Mouse (Mus musculus) heart, embryonic 10.5 days (tissue): ENCODE results near the gene Tnik. TPM values are rescaled to one million over a fixed set of nuclear protein-coding genes. Genes with fewer than 3 reads are reported as not detected.
A peak's percentile ranks its signal among the peaks of the same experiment; 100 is the strongest.

Experiments
- DNase-seq: peaks from one replicate; pipeline ENCODE4 v3.0.0-alpha.2; 2017; ENCODE audit warnings: low spot score
- H3K27ac ChIP-seq: fragments of 300-500 bp; sonication (generic); 2 replicates; pipeline ENCODE4 v1.5.1; 2016; ENCODE audit warnings: mild to moderate bottlenecking
- H3K27me3 ChIP-seq: fragments of 300-500 bp; sonication (generic); 2 replicates; pipeline ENCODE4 v1.6.1; 2016; ENCODE audit warnings: mild to moderate bottlenecking; ENCODE audit not compliant: poor library complexity, insufficient read depth, severe bottlenecking
- H3K36me3 ChIP-seq: fragments of 300-500 bp; sonication (generic); 2 replicates; pipeline ENCODE4 v1.6.1; 2016; ENCODE audit warnings: mild to moderate bottlenecking, moderate library complexity
- H3K4me1 ChIP-seq: fragments of 300-500 bp; sonication (generic); 2 replicates; pipeline ENCODE4 v1.6.1; 2016; ENCODE audit warnings: mild to moderate bottlenecking
- H3K4me3 ChIP-seq: fragments of 300-500 bp; sonication (generic); 2 replicates; pipeline ENCODE4 v1.5.1; 2016; ENCODE audit warnings: mild to moderate bottlenecking, moderate library complexity
- H3K9me3 ChIP-seq: fragments of 300-500 bp; sonication (generic); 2 replicates; pipeline ENCODE4 v1.6.1; 2016; ENCODE audit warnings: mild to moderate bottlenecking, moderate library complexity
- WGBS: fragments of 180-500 bp; shearing (Covaris S2); methylation state at CpG from one replicate; pipeline ENCODE4 v1.1.7; 2016; 5-methylcytosine and 5-hydroxymethylcytosine counted together
- polyA plus RNA-seq: library from polyadenylated mRNA; unstranded; fragments of >200 nt; fragmentation: Nextera tagmentation; extraction: Ambion mirVana; gene quantifications from 2 replicates; pipeline ENCODE4 v1.2.1, GENCODE M21; 2016

Tnik gene
- polyA plus RNA-seq, 1 experiment from 2014 or later = 5.9 TPM

GRCm38 (mm10) chr3:28340071-28340470 is 77.1 kb downstream of the Tnik start:
- WGBS = 75% methylated on average over 8 of the region's 8 CpGs
- Histone ChIP-seq H3K27me3 (no peaks in the 10 kb centered on the region), H3K9me3 (no peaks in the 10 kb centered on the region), H3K4me3 (no peak overlapping the region), H3K36me3 (no peaks in the 10 kb centered on the region), H3K4me1 (no peaks in the 10 kb centered on the region), H3K27ac (no peak overlapping the region)
- no peak for DNase-seq

GRCm38 (mm10) chr3:28343204-28343603 is 80.2 kb downstream of the Tnik start:
- H3K27ac ChIP-seq = no peak overlapping the region
- no peaks in the 10 kb centered on the region for H3K36me3 ChIP-seq
- H3K27me3 ChIP-seq = no peaks in the 10 kb centered on the region
- WGBS = 78% methylated on average over 3 of the region's 3 CpGs
- DNase-seq = no peak
- no peak overlapping the region for H3K4me3 ChIP-seq
- no peaks in the 10 kb centered on the region for H3K4me1 ChIP-seq
- H3K9me3 ChIP-seq = no peaks in the 10 kb centered on the region

GRCm38 (mm10) chr3:28343661-28344060 is 80.6 kb downstream of the Tnik start:
- Histone ChIP-seq H3K4me1 (no peaks in the 10 kb centered on the region), H3K9me3 (no peaks in the 10 kb centered on the region), H3K27me3 (no peaks in the 10 kb centered on the region), H3K36me3 (no peaks in the 10 kb centered on the region), H3K27ac (no peak overlapping the region), H3K4me3 (no peak overlapping the region)
- DNase-seq = no peak
- WGBS = 66% methylated on average over 2 of the region's 2 CpGs

- Histone ChIP-seq H3K27ac (no peak overlapping the region), H3K9me3 (no peaks in the 10 kb centered on the region), H3K4me3 (no peak overlapping the region), H3K4me1 (no peaks in the 10 kb centered on the region), H3K27me3 (no peaks in the 10 kb centered on the region), H3K36me3 (no peaks in the 10 kb centered on the region)
- 79% methylated on average over 1 of the region's 1 CpGs for WGBS
- DNase-seq = no peak
These were observed 82.4 kb downstream of the Tnik start for GRCm38 (mm10) chr3:28345446-28345845.

- Histone ChIP-seq H3K36me3 (no peaks in the 10 kb centered on the region), H3K27ac (no peak overlapping the region), H3K4me3 (no peak overlapping the region), H3K4me1 (no peaks in the 10 kb centered on the region), H3K27me3 (no peaks in the 10 kb centered on the region), H3K9me3 (no peaks in the 10 kb centered on the region)
- DNase-seq = no peak
- 86% methylated on average over 1 of the region's 1 CpGs for WGBS
These were observed 82.9 kb downstream of the Tnik start for GRCm38 (mm10) chr3:28345961-28346360.

GRCm38 (mm10) chr3:28346476-28346875 is 83.5 kb downstream of the Tnik start:
- H3K27me3 ChIP-seq = no peaks in the 10 kb centered on the region
- 85% methylated on average over 4 of the region's 4 CpGs for WGBS

GRCm38 (mm10) chr3:28348746-28349145 is 85.7 kb downstream of the Tnik start:
- WGBS = 78% methylated on average over 1 of the region's 1 CpGs
- H3K27ac ChIP-seq = no peak overlapping the region
- H3K9me3 ChIP-seq = no peaks in the 10 kb centered on the region
- no peak overlapping the region for H3K4me3 ChIP-seq
- no peak for DNase-seq
- no peaks in the 10 kb centered on the region for H3K4me1 ChIP-seq
- no peaks in the 10 kb centered on the region for H3K36me3 ChIP-seq
- H3K27me3 ChIP-seq = no peaks in the 10 kb centered on the region

More at GRCm38 (mm10) chr3:28346476-28346875, 83.5 kb downstream of the Tnik start:
- no peaks in the 10 kb centered on the region for H3K9me3 ChIP-seq
- H3K4me1 ChIP-seq = no peaks in the 10 kb centered on the region
- no peak overlapping the region for H3K27ac ChIP-seq
- no peak for DNase-seq
- no peak overlapping the region for H3K4me3 ChIP-seq
- H3K36me3 ChIP-seq = no peaks in the 10 kb centered on the region

GRCm38 (mm10) chr3:28350147-28350801 is 87.3 kb downstream of the Tnik start:
- Histone ChIP-seq H3K27me3 (no peaks in the 10 kb centered on the region), H3K4me1 (no peaks in the 10 kb centered on the region), H3K4me3 (no peak overlapping the region), H3K36me3 (no peaks in the 10 kb centered on the region), H3K27ac (no peak overlapping the region), H3K9me3 (no peaks in the 10 kb centered on the region)
- DNase-seq = no peak
- WGBS = 70% methylated on average over 10 of the region's 10 CpGs

- WGBS = 76% methylated on average over 2 of the region's 2 CpGs
- peaks cover 5% of the 10 kb centered on the region; the same call in 1 of the 2 replicates for H3K4me1 ChIP-seq
- no peak overlapping the region for H3K27ac ChIP-seq
- H3K36me3 ChIP-seq = no peaks in the 10 kb centered on the region
- H3K9me3 ChIP-seq = no peaks in the 10 kb centered on the region
- no peak for DNase-seq
- H3K27me3 ChIP-seq = no peaks in the 10 kb centered on the region
- H3K4me3 ChIP-seq = no peak overlapping the region
These were observed 95.4 kb downstream of the Tnik start for GRCm38 (mm10) chr3:28358391-28358790.

- Histone ChIP-seq H3K36me3 (no peaks in the 10 kb centered on the region), H3K4me3 (no peak overlapping the region), H3K27me3 (no peaks in the 10 kb centered on the region), H3K4me1 (peaks cover 5% of the 10 kb centered on the region; the same call in 1 of the 2 replicates), H3K9me3 (no peaks in the 10 kb centered on the region), H3K27ac (no peak overlapping the region)
- DNase-seq = no peak
- WGBS = 50% methylated on average over 6 of the region's 6 CpGs
These were observed 96.1 kb downstream of the Tnik start for GRCm38 (mm10) chr3:28359138-28359537.

- WGBS = 87% methylated on average over 6 of the region's 6 CpGs
These were observed 98.0 kb downstream of the Tnik start for GRCm38 (mm10) chr3:28361056-28361455.

GRCm38 (mm10) chr3:28363441-28364125 is 100.6 kb downstream of the Tnik start:
- H3K36me3 ChIP-seq = no peaks in the 10 kb centered on the region
- peak; percentile 36 for DNase-seq
- H3K27ac ChIP-seq = no peak overlapping the region
- H3K9me3 ChIP-seq = no peaks in the 10 kb centered on the region
- H3K27me3 ChIP-seq = no peaks in the 10 kb centered on the region
- H3K4me3 ChIP-seq = no peak overlapping the region
- 55% methylated on average over 5 of the region's 5 CpGs for WGBS
- H3K4me1 ChIP-seq = peaks cover 5% of the 10 kb centered on the region; the same call in 1 of the 2 replicates

More at GRCm38 (mm10) chr3:28361056-28361455, 98.0 kb downstream of the Tnik start:
- H3K4me3 ChIP-seq = no peak overlapping the region
- H3K9me3 ChIP-seq = no peaks in the 10 kb centered on the region
- H3K27me3 ChIP-seq = no peaks in the 10 kb centered on the region
- no peak for DNase-seq
- no peak overlapping the region for H3K27ac ChIP-seq
- no peaks in the 10 kb centered on the region for H3K36me3 ChIP-seq
- peaks cover 5% of the 10 kb centered on the region; the same call in 1 of the 2 replicates for H3K4me1 ChIP-seq

- Histone ChIP-seq H3K9me3 (no peaks in the 10 kb centered on the region), H3K4me1 (no peaks in the 10 kb centered on the region), H3K27ac (no peak overlapping the region), H3K4me3 (no peak overlapping the region), H3K27me3 (no peaks in the 10 kb centered on the region), H3K36me3 (no peaks in the 10 kb centered on the region)
- DNase-seq = peak; percentile 60
- 73% methylated on average over 5 of the region's 5 CpGs for WGBS
These were observed 105.7 kb downstream of the Tnik start for GRCm38 (mm10) chr3:28368746-28369145.
